Mouse (Mus musculus) forebrain, embryonic 16.5 days (tissue): ENCODE measurements around the gene Lrguk. TPM values are rescaled to one million over a fixed set of nuclear protein-coding genes. Genes with fewer than 3 reads are reported as not detected.

Experiments
- ATAC-seq: fragments of 200-750 bp; cut with Nextera tagmentation; 2 replicates; pipeline ENCODE4 v1.8.0; 2017; ENCODE audit warnings: mild to moderate bottlenecking, moderate library complexity
- H3K27ac ChIP-seq: fragments of 300-500 bp; sonication (generic); 2 replicates; pipeline ENCODE4 v1.5.1; 2014; ENCODE audit warnings: low read length, control low read depth
- H3K27me3 ChIP-seq: fragments of 300-500 bp; sonication (generic); replicated peaks from 2 replicates; pipeline ENCODE4 v1.6.1; 2014; ENCODE audit warnings: low read length; ENCODE audit not compliant: control insufficient read depth, insufficient read depth
- H3K36me3 ChIP-seq: fragments of 300-500 bp; sonication (generic); 2 replicates; pipeline ENCODE4 v1.6.1; 2014; ENCODE audit not compliant: control insufficient read depth, insufficient read depth
- H3K4me1 ChIP-seq: fragments of 300-500 bp; sonication (generic); replicated peaks from 2 replicates; pipeline ENCODE4 v1.6.1; 2014; ENCODE audit warnings: low read length; ENCODE audit not compliant: control insufficient read depth, insufficient read depth
- H3K4me2 ChIP-seq: fragments of 300-500 bp; sonication (generic); 2 replicates; pipeline ENCODE4 v1.6.1; 2014; ENCODE audit warnings: mild to moderate bottlenecking, low read length, control low read depth
- H3K4me3 ChIP-seq: fragments of 300-500 bp; sonication (generic); replicated peaks from 2 replicates; pipeline ENCODE4 v1.5.1; 2014; ENCODE audit warnings: mild to moderate bottlenecking, low read length, control low read depth
- H3K9ac ChIP-seq: fragments of 300-500 bp; sonication (generic); replicated peaks from 2 replicates; pipeline ENCODE4 v1.6.1; 2014; ENCODE audit warnings: low read depth, low read length, control low read depth
- H3K9me3 ChIP-seq: fragments of 300-500 bp; sonication (generic); 2 replicates; pipeline ENCODE4 v1.6.1; 2016; ENCODE audit warnings: low read length; ENCODE audit not compliant: control insufficient read depth
- WGBS: fragments of 180-500 bp; shearing (Covaris S2); extraction: QIAGEN DNeasy Blood & Tissue Kit; methylation state at CpG from one replicate; pipeline ENCODE4 v1.1.7; 2014; 5-methylcytosine and 5-hydroxymethylcytosine counted together
- polyA plus RNA-seq: library from polyadenylated mRNA; unstranded; fragments of >200 nt; fragmentation: Nextera tagmentation; extraction: Ambion mirVana; gene quantifications from 2 replicates; pipeline ENCODE4 v1.2.1, GENCODE M21; 2015

The Lrguk gene
- polyA plus RNA-seq, 1 experiment from 2014 or later, result 0.73 TPM

- peaks cover 16% of the 10 kb centered on the region for H3K4me1 ChIP-seq
- no peaks in the 10 kb centered on the region for H3K36me3 ChIP-seq
- H3K9me3 ChIP-seq, result no peaks in the 10 kb centered on the region
- peak within 1 kb of the TSS; percentile 78 for H3K9ac ChIP-seq
- peak; percentile 100 for ATAC-seq
- H3K27ac ChIP-seq, result peak within 1 kb of the TSS; percentile 77
- no peaks in the 10 kb centered on the region for H3K27me3 ChIP-seq
- under 1% methylated on average over 29 of the region's 29 CpGs for WGBS
- H3K4me2 ChIP-seq, result peak within 1 kb of the TSS; percentile 75
- peak within 1 kb of the TSS; percentile 77 for H3K4me3 ChIP-seq
Measured at GRCm38 (mm10) chr6:34176864-34177247, 147.6 kb downstream of the Lrguk start, which contains the start of gene Slc35b4. Gene Slc35b4 (minus strand): TSS chr6:34177111.

- WGBS, result 83% methylated on average over 3 of the region's 3 CpGs
- H3K4me3 ChIP-seq, result no peak overlapping the region
- no peaks in the 10 kb centered on the region for H3K27me3 ChIP-seq
- H3K4me1 ChIP-seq, result peaks cover 13% of the 10 kb centered on the region
- H3K27ac ChIP-seq, result no peak overlapping the region
- no peak overlapping the region for H3K4me2 ChIP-seq
- no peaks in the 10 kb centered on the region for H3K36me3 ChIP-seq
- no peak for ATAC-seq
- H3K9me3 ChIP-seq, result no peaks in the 10 kb centered on the region
- no peak overlapping the region for H3K9ac ChIP-seq
Measured at GRCm38 (mm10) chr6:34179007-34179406, 149.8 kb downstream of the Lrguk start.

- no peaks in the 10 kb centered on the region for H3K27me3 ChIP-seq
- H3K9ac ChIP-seq, result no peak overlapping the region
- no peak overlapping the region for H3K4me3 ChIP-seq
- 85% methylated on average over 4 of the region's 4 CpGs for WGBS
- H3K27ac ChIP-seq, result no peak overlapping the region
- no peaks in the 10 kb centered on the region for H3K9me3 ChIP-seq
- H3K36me3 ChIP-seq, result no peaks in the 10 kb centered on the region
- peaks cover 13% of the 10 kb centered on the region for H3K4me1 ChIP-seq
- ATAC-seq, result no peak
- no peak overlapping the region for H3K4me2 ChIP-seq
Measured at GRCm38 (mm10) chr6:34179911-34180310, 150.7 kb downstream of the Lrguk start.

- no peak overlapping the region for H3K4me2 ChIP-seq
- no peaks in the 10 kb centered on the region for H3K27me3 ChIP-seq
- no peak overlapping the region for H3K27ac ChIP-seq
- H3K9me3 ChIP-seq, result no peaks in the 10 kb centered on the region
- H3K4me3 ChIP-seq, result no peak overlapping the region
- 0 out of 2 replicates have a peak, but pooled peaks cover 3% of the 10 kb centered on the region for H3K4me1 ChIP-seq
- no peak overlapping the region for H3K9ac ChIP-seq
- no peaks in the 10 kb centered on the region for H3K36me3 ChIP-seq
- no peak for ATAC-seq
- WGBS, result 77% methylated on average over 3 of the region's 3 CpGs
Measured at GRCm38 (mm10) chr6:34181961-34182360, 152.7 kb downstream of the Lrguk start.

- ATAC-seq, result no peak
- no peak overlapping the region for H3K4me2 ChIP-seq
- no peak overlapping the region for H3K27ac ChIP-seq
- no peak overlapping the region for H3K4me3 ChIP-seq
- H3K36me3 ChIP-seq, result no peaks in the 10 kb centered on the region
- H3K9me3 ChIP-seq, result no peaks in the 10 kb centered on the region
- no peak overlapping the region for H3K9ac ChIP-seq
- no peaks in the 10 kb centered on the region for H3K27me3 ChIP-seq
- no peaks in the 10 kb centered on the region for H3K4me1 ChIP-seq
- 94% methylated on average over 3 of the region's 3 CpGs for WGBS
Measured at GRCm38 (mm10) chr6:34183326-34183725, 154.1 kb downstream of the Lrguk start.

Other genes starting within 250 kb of the Lrguk start
- 49.0 and 52.7 TPM in 2 replicates for gene Slc35b4, start 147.7 kb downstream of the Lrguk start, polyA plus RNA-seq